Mouse (Mus musculus): ENCODE measurements around the gene Aspdh. TPM values are rescaled to one million over a fixed set of nuclear protein-coding genes. Genes with fewer than 3 reads are reported as not detected.
A peak's percentile ranks its signal among the peaks of the same experiment; 100 is the strongest.

Gene Aspdh
- total RNA-seq, 2 experiments from 2014 or later: not detected

- ATAC-seq (replicated peaks; ENCODE audit: poor library complexity): no peak
Observed at GRCm38 (mm10) chr7:44446070-44446855, 18.9 kb upstream of the Aspdh start.

- ATAC-seq (replicated peaks; ENCODE audit: poor library complexity): peak; percentile 87
Observed at GRCm38 (mm10) chr7:44453256-44453655, 11.9 kb upstream of the Aspdh start.

GRCm38 (mm10) chr7:44456302-44456701, 8.9 kb upstream of the Aspdh start:
- ATAC-seq (replicated peaks; ENCODE audit: poor library complexity): 0 out of 2 replicates have a peak, but pooled peaks have one; percentile 40

GRCm38 (mm10) chr7:44460067-44460466, 5.1 kb upstream of the Aspdh start:
- no peak for ATAC-seq (replicated peaks; ENCODE audit: poor library complexity)

GRCm38 (mm10) chr7:44460767-44461502, 4.3 kb upstream of the Aspdh start:
- ATAC-seq (replicated peaks; ENCODE audit: poor library complexity): no peak

- no peak for ATAC-seq (replicated peaks; ENCODE audit: poor library complexity)
Observed at GRCm38 (mm10) chr7:44461503-44462217, 3.5 kb upstream of the Aspdh start.

- peak; percentile 70 for ATAC-seq (replicated peaks; ENCODE audit: poor library complexity)
Observed at GRCm38 (mm10) chr7:44462218-44463055, 2.8 kb upstream of the Aspdh start.

GRCm38 (mm10) chr7:44463056-44463425, 2.1 kb upstream of the Aspdh start:
- ATAC-seq (replicated peaks; ENCODE audit: poor library complexity): no peak

GRCm38 (mm10) chr7:44463556-44464225, 1.5 kb upstream of the Aspdh start:
- ATAC-seq (replicated peaks; ENCODE audit: poor library complexity): no peak

- no peak for ATAC-seq (replicated peaks; ENCODE audit: poor library complexity)
Observed at GRCm38 (mm10) chr7:44464511-44464910, 680 bp upstream of the Aspdh start.

GRCm38 (mm10) chr7:44466006-44466887, 1.1 kb downstream of the Aspdh start:
- no peak for ATAC-seq (replicated peaks; ENCODE audit: poor library complexity)

GRCm38 (mm10) chr7:44466888-44467311, 1.7 kb downstream of the Aspdh start:
- no peak for ATAC-seq (replicated peaks; ENCODE audit: poor library complexity)

GRCm38 (mm10) chr7:44467811-44468411, 2.7 kb downstream of the Aspdh start, which contains the start of gene Josd2:
Gene Josd2, plus strand, starts transcription at chr7:44467980.
- peak; percentile 95 for ATAC-seq (replicated peaks; ENCODE audit: poor library complexity)

- no peak for ATAC-seq (replicated peaks; ENCODE audit: poor library complexity)
Observed at GRCm38 (mm10) chr7:44468644-44469285, 3.6 kb downstream of the Aspdh start.

- no peak for ATAC-seq (replicated peaks; ENCODE audit: poor library complexity)
Observed at GRCm38 (mm10) chr7:44469677-44470675, 4.8 kb downstream of the Aspdh start.

- no peak for ATAC-seq (replicated peaks; ENCODE audit: poor library complexity)
Observed at GRCm38 (mm10) chr7:44470696-44471612, 5.8 kb downstream of the Aspdh start.

Measured in megakaryocyte progenitor cell, adult 5-6 weeks (primary cell).